Comparison of ENCODE assay signal across 16 mouse cellular contexts in genomic region chr12:3540871-3541270, GRCm38 (mm10).
"Had no signal": no experiment of that assay in that cellular context is flagged by ENCODE, and none has a peak within 500 bp of the region (broad histone marks: within the 10 kb centered on the region; RNA-seq: fewer than 3 reads in every experiment).

No protein-coding gene starts in this region.

- H3K36me3 ChIP-seq: neural tube, embryonic 13.5 days; neural tube, embryonic 15.5 days; stomach, embryonic 15.5 days had no signal

- H3K27ac ChIP-seq: neural tube, embryonic 13.5 days; neural tube, embryonic 15.5 days; stomach, embryonic 15.5 days; stomach, postnatal 0 days had no signal

- H3K4me3 ChIP-seq: neural tube, embryonic 13.5 days; neural tube, embryonic 15.5 days; stomach, embryonic 15.5 days had no signal

- DNase-seq: retina, postnatal 1 day; right cerebral cortex, adult 18-20 months; right cerebral cortex, postnatal 14 days; right cerebral cortex, postnatal 25 days; right cerebral cortex, postnatal 4 days; spleen, adult 18-20 months; thymus, adult 18-20 months; thymus, adult 2 months; thymus, postnatal 14 days; thymus, postnatal 25 days; thymus, postnatal 36 days; thymus, postnatal 4 days had no signal

- H3K4me1 ChIP-seq: neural tube, embryonic 15.5 days; stomach, embryonic 15.5 days had no signal

- H3K9me3 ChIP-seq: neural tube, embryonic 13.5 days; neural tube, embryonic 15.5 days; stomach, embryonic 15.5 days had no signal

- H3K27me3 ChIP-seq: neural tube, embryonic 13.5 days; neural tube, embryonic 15.5 days; stomach, embryonic 15.5 days had no signal
